Mouse (Mus musculus) embryonic fibroblast, embryonic 13.5 days (primary cell): ENCODE results near the gene Por.

Source experiments
- CTCF ChIP-seq: IDR thresholded peaks from 2 replicates; pipeline ENCODE4 v1.5.1; 2011; ENCODE audit warnings: mild to moderate bottlenecking, control low read depth, low read length, moderate library complexity, borderline replicate concordance; ENCODE audit not compliant: insufficient read depth
- POLR2A ChIP-seq: IDR thresholded peaks from 2 replicates; pipeline ENCODE4 v1.6.1; 2011; ENCODE audit warnings: low read depth, mild to moderate bottlenecking, control low read depth, low read length, moderate library complexity

DNA sequence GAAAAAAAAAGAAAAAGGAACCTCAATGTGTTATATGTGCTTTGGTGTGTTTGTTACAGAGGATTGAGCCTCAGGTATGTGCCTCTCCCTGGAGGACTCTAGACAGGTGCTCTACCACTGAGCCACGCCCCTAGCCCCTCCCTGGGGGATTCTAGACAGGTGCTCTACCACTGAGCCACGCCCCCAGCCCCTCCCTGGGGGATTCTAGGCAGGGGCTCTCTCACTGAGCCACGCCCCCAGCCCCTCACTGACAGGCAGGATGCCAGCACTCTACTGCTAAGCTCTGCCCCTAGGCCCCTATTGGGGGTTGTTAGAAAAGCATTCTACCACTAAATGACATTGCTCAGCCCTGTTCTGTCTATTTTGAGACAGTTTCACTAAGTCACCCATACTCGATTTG lies 2.7 kb downstream of the Por start:
- TF ChIP-seq CTCF (no peak), POLR2A (no peak)
